Mouse (Mus musculus) kidney, adult 2 months (tissue): Measurements from ENCODE around the gene Adgrg1. TPM values are rescaled to one million over a fixed set of nuclear protein-coding genes. Genes with fewer than 3 reads are reported as not detected.
A peak's percentile ranks its signal among the peaks of the same experiment; 100 is the strongest.

Source experiments
- DNase-seq: peaks from one replicate; pipeline ENCODE4 v3.0.0; 2021
- H3K27ac ChIP-seq: fragments of 200-500 bp; 2 replicates; pipeline ENCODE4 v1.5.1; 2012; ENCODE audit warnings: low read depth, low read length, control low read depth, inconsistent platforms; ENCODE audit not compliant: insufficient read depth
- H3K27me3 ChIP-seq: fragments of 200-500 bp; replicated peaks from 2 replicates; pipeline ENCODE4 v1.6.1; 2012; ENCODE audit warnings: mild to moderate bottlenecking, moderate library complexity, low read length, inconsistent platforms; ENCODE audit not compliant: control insufficient read depth, insufficient read depth
- H3K36me3 ChIP-seq: fragments of 200-500 bp; 2 replicates; pipeline ENCODE4 v1.6.1; 2012; ENCODE audit warnings: mild to moderate bottlenecking, moderate library complexity, low read length, inconsistent platforms; ENCODE audit not compliant: control insufficient read depth, insufficient read depth
- H3K4me1 ChIP-seq: fragments of 200-500 bp; 2 replicates; pipeline ENCODE4 v1.6.1; 2011; ENCODE audit warnings: low read length; ENCODE audit not compliant: control insufficient read depth, insufficient read depth
- H3K4me3 ChIP-seq: fragments of 200-500 bp; 2 replicates; pipeline ENCODE4 v1.5.1; 2011; ENCODE audit warnings: mild to moderate bottlenecking, low read depth, low read length, control low read depth; ENCODE audit not compliant: insufficient read depth
- CTCF ChIP-seq: fragments of 200-500 bp; conservative IDR thresholded peaks from 2 replicates; pipeline ENCODE4 v1.5.1; 2011; ENCODE audit warnings: low read depth, mild to moderate bottlenecking, control low read depth, low read length, moderate library complexity, mixed read lengths; ENCODE audit not compliant: insufficient read depth, insufficient read length
- POLR2A ChIP-seq: fragments of 200-500 bp; IDR thresholded peaks from one replicate; pipeline ENCODE4 v1.6.1; 2011; ENCODE audit warnings: low read depth, low read length, control low read depth
- WGBS: fragments of 180-500 bp; shearing (Covaris S2); methylation state at CpG from one replicate; pipeline ENCODE4 v1.1.7; 2018; 5-methylcytosine and 5-hydroxymethylcytosine counted together
- polyA plus RNA-seq: library from polyadenylated mRNA; depleted of rRNA; stranded (reverse); fragments of >200 nt; gene quantifications from 2 replicates; pipeline ENCODE4 v1.2.3, GENCODE M21; 2012

Gene Adgrg1
- polyA plus RNA-seq, 1 experiment, result 342 TPM

GRCm38 (mm10) chr8:94990598-94991453 lies 16.3 kb downstream of the Adgrg1 start:
- no peak for TF ChIP-seq POLR2A
- no peak for TF ChIP-seq CTCF
- Histone ChIP-seq H3K4me3 (no peak overlapping the region), H3K27me3 (no peaks in the 10 kb centered on the region), H3K36me3 (no peaks in the 10 kb centered on the region), H3K27ac (peak overlapping the region; percentile 34), H3K4me1 (peaks cover 80% of the 10 kb centered on the region)
- DNase-seq, result no peak
- WGBS, result 68% methylated on average over 11 of the region's 11 CpGs

- peaks cover 80% of the 10 kb centered on the region for H3K4me1 ChIP-seq
- WGBS, result 55% methylated on average over 9 of the region's 9 CpGs
- H3K27ac ChIP-seq, result peak overlapping the region; percentile 34
Measured at GRCm38 (mm10) chr8:94991454-94991994, 17.0 kb downstream of the Adgrg1 start.

GRCm38 (mm10) chr8:94992010-94992409 lies 17.5 kb downstream of the Adgrg1 start:
- Histone ChIP-seq H3K36me3 (no peaks in the 10 kb centered on the region), H3K4me1 (peaks cover 82% of the 10 kb centered on the region), H3K27ac (peak overlapping the region; percentile 34), H3K4me3 (no peak overlapping the region), H3K27me3 (no peaks in the 10 kb centered on the region)
- TF ChIP-seq CTCF (no peak), POLR2A (no peak)
- no peak for DNase-seq
- 71% methylated on average over 4 of the region's 4 CpGs for WGBS

More at GRCm38 (mm10) chr8:94991454-94991994, 17.0 kb downstream of the Adgrg1 start:
- Histone ChIP-seq H3K36me3 (no peaks in the 10 kb centered on the region), H3K27me3 (no peaks in the 10 kb centered on the region), H3K4me3 (no peak overlapping the region)
- TF ChIP-seq CTCF (no peak), POLR2A (no peak)
- no peak for DNase-seq

GRCm38 (mm10) chr8:94992534-94992933 lies 18.0 kb downstream of the Adgrg1 start:
- no peak overlapping the region for H3K4me3 ChIP-seq
- H3K27ac ChIP-seq, result peak overlapping the region; percentile 33
- WGBS, result 26% methylated on average over 5 of the region's 5 CpGs
- peak; percentile 90 for DNase-seq
- H3K4me1 ChIP-seq, result peaks cover 82% of the 10 kb centered on the region
- H3K27me3 ChIP-seq, result no peaks in the 10 kb centered on the region
- H3K36me3 ChIP-seq, result no peaks in the 10 kb centered on the region
- TF ChIP-seq POLR2A, result no peak
- TF ChIP-seq CTCF, result no peak

- no peak overlapping the region for H3K4me3 ChIP-seq
- 45% methylated on average over 9 of the region's 9 CpGs for WGBS
- no peaks in the 10 kb centered on the region for H3K36me3 ChIP-seq
- peaks cover 82% of the 10 kb centered on the region for H3K4me1 ChIP-seq
- no peak for DNase-seq
- H3K27me3 ChIP-seq, result no peaks in the 10 kb centered on the region
- TF ChIP-seq POLR2A (no peak), CTCF (no peak)
- peak overlapping the region; percentile 33 for H3K27ac ChIP-seq
Measured at GRCm38 (mm10) chr8:94992996-94993724, 18.6 kb downstream of the Adgrg1 start.

GRCm38 (mm10) chr8:94994006-94994405 lies 19.5 kb downstream of the Adgrg1 start:
- 9% methylated on average over 14 of the region's 14 CpGs for WGBS
- H3K36me3 ChIP-seq, result no peaks in the 10 kb centered on the region
- DNase-seq, result peak; percentile 70
- H3K27ac ChIP-seq, result no peak overlapping the region
- H3K27me3 ChIP-seq, result no peaks in the 10 kb centered on the region
- TF ChIP-seq POLR2A, result no peak
- TF ChIP-seq CTCF, result no peak
- peaks cover 83% of the 10 kb centered on the region for H3K4me1 ChIP-seq
- no peak overlapping the region for H3K4me3 ChIP-seq
